In genomic region chrX:12766846-12767564, GRCm38 (mm10) we compare ENCODE assay signal across 17 mouse cellular contexts. TPM values are rescaled to one million over a fixed set of nuclear protein-coding genes. Genes with fewer than 3 reads are reported as not detected.
DNase-seq lines count a peak whose midpoint lies in the region; ATAC-seq and TF ChIP-seq lines count a peak whose summit lies in the region.
"Had no signal": no experiment of that assay in that cellular context is flagged by ENCODE, and none has a peak within 500 bp of the region (broad histone marks: within the 10 kb centered on the region; RNA-seq: fewer than 3 reads in every experiment).

No protein-coding gene starts in this region.

- WGBS in thymus, adult 2 months = 17% methylated on average over 4 of the region's 4 CpGs
- 63% methylated on average over 4 of the region's 4 CpGs for WGBS in hindbrain, postnatal 0 days
- WGBS in kidney, embryonic 16.5 days = 69% methylated on average over 4 of the region's 4 CpGs

- H3K27me3 ChIP-seq in thymus, adult 2 months (ENCODE audit: control insufficient read depth, insufficient read depth, low read length) = no peaks in the 10 kb centered on the region
- H3K27me3 ChIP-seq in myocyte (ENCODE audit: control insufficient read depth, insufficient read depth, insufficient read length) = no peaks in the 10 kb centered on the region
- H3K27me3 ChIP-seq in hindbrain, postnatal 0 days (ENCODE audit: insufficient read depth, low read length) = no peaks in the 10 kb centered on the region
- peaks cover 6% of the 10 kb centered on the region; the same call in 1 of the 2 replicates for H3K27me3 ChIP-seq in kidney, embryonic 16.5 days (ENCODE audit: insufficient read depth, low read length)
- H3K27me3 ChIP-seq: hindbrain, embryonic 13.5 days; midbrain, embryonic 15.5 days; neural tube, embryonic 15.5 days had no signal

- H3K27ac ChIP-seq in thymus, adult 2 months (ENCODE audit: control insufficient read depth, insufficient read depth, low read length) = peak overlapping the region; percentile 88
- no peak overlapping the region for H3K27ac ChIP-seq in hindbrain, postnatal 0 days
- H3K27ac ChIP-seq in kidney, embryonic 16.5 days (ENCODE audit: low read length) = no peak overlapping the region
- H3K27ac ChIP-seq: forebrain, embryonic 12.5 days; hindbrain, embryonic 13.5 days; limb, embryonic 13.5 days; midbrain, embryonic 15.5 days; neural tube, embryonic 15.5 days had no signal

- DNase-seq in thymus, adult 2 months = no peak
- no peak for DNase-seq in thymus, adult 18-20 months
- no peak for DNase-seq in hindbrain, postnatal 0 days (ENCODE audit: low spot score)
- DNase-seq in lung, postnatal 25 days (ENCODE audit: low spot score) = no peak
- DNase-seq: cerebellum, postnatal 36 days; gastrocnemius, postnatal 14 days; kidney, adult 9 months; right cerebral cortex, adult 18-20 months had no signal

- H3K9ac ChIP-seq in hindbrain, postnatal 0 days (replicated peaks; ENCODE audit: low read length) = no peak overlapping the region
- H3K9ac ChIP-seq in kidney, embryonic 16.5 days (replicated peaks; ENCODE audit: low read length) = no peak overlapping the region
- H3K9ac ChIP-seq: forebrain, embryonic 12.5 days; hindbrain, embryonic 13.5 days; limb, embryonic 13.5 days; midbrain, embryonic 15.5 days; neural tube, embryonic 15.5 days had no signal

- H3ac ChIP-seq in myocyte (ENCODE audit: control insufficient read depth, insufficient read length) = no peak overlapping the region

- H3K4me1 ChIP-seq in thymus, adult 2 months (replicated peaks; ENCODE audit: control insufficient read depth, insufficient read depth, low read length) = peaks cover 6% of the 10 kb centered on the region
- H3K4me1 ChIP-seq in hindbrain, postnatal 0 days (ENCODE audit: insufficient read depth, low read length) = no peaks in the 10 kb centered on the region
- H3K4me1 ChIP-seq in kidney, embryonic 16.5 days (ENCODE audit: insufficient read depth, low read length) = peaks cover 4% of the 10 kb centered on the region; the same call in 1 of the 2 replicates
- H3K4me1 ChIP-seq: hindbrain, embryonic 13.5 days; limb, embryonic 13.5 days; midbrain, embryonic 15.5 days; neural tube, embryonic 15.5 days had no signal

- no peak for TF ChIP-seq POLR2A in thymus, adult 2 months (IDR thresholded peaks at IDR 0.05; ENCODE audit: control insufficient read depth, extremely low read depth, insufficient read depth, low read length, poor library complexity)
- no peak for TF ChIP-seq POLR2A in myocyte (IDR thresholded peaks at IDR 0.05; ENCODE audit: insufficient read length, low read depth)

- H3K79me2 ChIP-seq in myocyte (ENCODE audit: control insufficient read depth, insufficient read depth) = no peaks in the 10 kb centered on the region

- no peaks in the 10 kb centered on the region for H3K9me3 ChIP-seq in hindbrain, postnatal 0 days (ENCODE audit: low read length)
- no peaks in the 10 kb centered on the region for H3K9me3 ChIP-seq in kidney, embryonic 16.5 days (ENCODE audit: low read length)
- H3K9me3 ChIP-seq: forebrain, embryonic 12.5 days; G1E; hindbrain, embryonic 13.5 days; limb, embryonic 13.5 days; midbrain, embryonic 15.5 days; neural tube, embryonic 15.5 days had no signal

- H3K4me2 ChIP-seq in myocyte (ENCODE audit: low read depth) = peak overlapping the region; percentile 34
- no peak overlapping the region for H3K4me2 ChIP-seq in hindbrain, postnatal 0 days (ENCODE audit: low read depth, low read length)
- H3K4me2 ChIP-seq in kidney, embryonic 16.5 days (replicated peaks; ENCODE audit: low read depth, low read length) = no peak overlapping the region
- H3K4me2 ChIP-seq: forebrain, embryonic 12.5 days; hindbrain, embryonic 13.5 days; limb, embryonic 13.5 days; midbrain, embryonic 15.5 days; neural tube, embryonic 15.5 days had no signal

- H3K36me3 ChIP-seq in thymus, adult 2 months (ENCODE audit: control insufficient read depth, insufficient read depth, low read length) = no peaks in the 10 kb centered on the region
- H3K36me3 ChIP-seq in myocyte (ENCODE audit: control insufficient read depth, insufficient read depth) = no peaks in the 10 kb centered on the region
- H3K36me3 ChIP-seq in hindbrain, postnatal 0 days (ENCODE audit: insufficient read depth, low read length) = no peaks in the 10 kb centered on the region
- no peaks in the 10 kb centered on the region for H3K36me3 ChIP-seq in kidney, embryonic 16.5 days (ENCODE audit: insufficient read depth, low read length)
- H3K36me3 ChIP-seq: forebrain, embryonic 12.5 days; G1E; limb, embryonic 13.5 days; midbrain, embryonic 15.5 days; neural tube, embryonic 15.5 days had no signal

- no peak overlapping the region for H3K4me3 ChIP-seq in thymus, adult 2 months (ENCODE audit: control insufficient read depth, insufficient read depth, low read length)
- no peak overlapping the region for H3K4me3 ChIP-seq in myocyte
- H3K4me3 ChIP-seq in hindbrain, postnatal 0 days (ENCODE audit: low read length) = no peak overlapping the region
- no peak overlapping the region for H3K4me3 ChIP-seq in kidney, embryonic 16.5 days (ENCODE audit: low read length)
- H3K4me3 ChIP-seq: forebrain, embryonic 12.5 days; hindbrain, embryonic 13.5 days; limb, embryonic 13.5 days; midbrain, embryonic 15.5 days; neural tube, embryonic 15.5 days had no signal

- ATAC-seq in activated CD4-positive, CD25-positive, alpha-beta regulatory T cell, adult 4 months = peak; percentile 38
- no peak for ATAC-seq in hindbrain, postnatal 0 days
- no peak for ATAC-seq in kidney, embryonic 16.5 days (ENCODE audit: low FRiP score, low TSS enrichment)
- ATAC-seq: midbrain, embryonic 15.5 days had no signal

- no peak for TF ChIP-seq CTCF in thymus, adult 2 months (IDR thresholded peaks at IDR 0.05; ENCODE audit: borderline replicate concordance, control insufficient read depth, extremely low read depth, insufficient read depth, low read length, poor library complexity)
- no peak for TF ChIP-seq CTCF in hindbrain, postnatal 0 days (IDR thresholded peaks at IDR 0.05; ENCODE audit: low read depth)

TF ChIP-seq in myocyte, 11 proteins besides CTCF, POLR2A, EP300 and RAD21:
- TF ChIP-seq MAX (IDR thresholded peaks at IDR 0.05; ENCODE audit: low read depth) (no peak), USF1 (IDR thresholded peaks at IDR 0.05; ENCODE audit: low read depth) (no peak), CEBPB (IDR thresholded peaks at IDR 0.05; ENCODE audit: insufficient read depth, poor library complexity, severe bottlenecking) (no peak), POLR2AphosphoS2 (IDR thresholded peaks at IDR 0.05; ENCODE audit: insufficient read length, low read depth) (no peak), TCF3 (IDR thresholded peaks at IDR 0.05; ENCODE audit: insufficient read length, low read depth) (no peak), SRF (IDR thresholded peaks at IDR 0.05; ENCODE audit: control insufficient read depth, insufficient read length, low read depth) (no peak), TCF12 (IDR thresholded peaks at IDR 0.05; ENCODE audit: insufficient read depth, poor library complexity, severe bottlenecking) (no peak), MYOG (IDR thresholded peaks at IDR 0.05; ENCODE audit: control insufficient read depth in 1 of 3, insufficient read depth in 1 of 3, insufficient read length in 2 of 3, low read depth in 2 of 3) (no peak), REST (IDR thresholded peaks at IDR 0.05; ENCODE audit: insufficient read depth, insufficient read length) (no peak)

RNA-seq across cellular contexts. Expression of gene Med14, which starts 5.1 kb away (rescaled TPM):
- polyA plus RNA-seq in thymus, adult 2 months (2012; rRNA removed) = 64.7 and 76.9 TPM in 2 replicates
- polyA plus RNA-seq in activated CD4-positive, CD25-positive, alpha-beta regulatory T cell, adult 4 months (2017; shearing (Covaris generic)) = 10 to 100 TPM; 11.1 to 11.8 TPM
- 8.4 TPM for polyA plus RNA-seq in myocyte (2012; fragmentation: generic; extraction: Trizol)
- 28.0 and 28.4 TPM in 2 replicates for total RNA-seq in hindbrain, postnatal 0 days (2014; rRNA removed)
- polyA plus RNA-seq in hindbrain, postnatal 0 days (2015; fragmentation: Nextera tagmentation; extraction: Ambion mirVana) = 8.0 and 8.8 TPM in 2 replicates
- polyA plus RNA-seq in kidney, embryonic 16.5 days (2015; fragmentation: Nextera tagmentation; extraction: Ambion mirVana) = 10.0 and 11.2 TPM in 2 replicates
